13 mouse cellular contexts compared by ENCODE assay signal in genomic region chr14:31419279-31419678, GRCm38 (mm10). TPM values are rescaled to one million over a fixed set of nuclear protein-coding genes. Genes with fewer than 3 reads are reported as not detected.
DNase-seq lines count a peak whose midpoint lies in the region; ATAC-seq and TF ChIP-seq lines count a peak whose summit lies in the region.
"Had no signal": no experiment of that assay in that cellular context is flagged by ENCODE, and none has a peak within 500 bp of the region (broad histone marks: within the 10 kb centered on the region; RNA-seq: fewer than 3 reads in every experiment).

No protein-coding gene starts in this region.

- peaks cover 2% of the 10 kb centered on the region; the same call in 1 of the 2 replicates for H3K36me3 ChIP-seq in heart, embryonic 14.5 days (ENCODE audit: control insufficient read depth, insufficient read depth, low read length)
- peaks cover 12 to 81% of the 10 kb centered on the region in 2 experiments for H3K36me3 ChIP-seq in CH12.LX (replicated peaks in 1 of 2; ENCODE audit: control insufficient read depth in 1 of 2, insufficient read depth in 1 of 2, low read length in 1 of 2)
- no peaks in the 10 kb centered on the region for H3K36me3 ChIP-seq in kidney, embryonic 16.5 days (ENCODE audit: insufficient read depth, low read length)

- ATAC-seq in heart, embryonic 14.5 days (ENCODE audit: insufficient number of reproducible peaks, insufficient read depth, low FRiP score, low read depth) = no peak
- no peak for ATAC-seq in kidney, embryonic 16.5 days (ENCODE audit: low FRiP score, low TSS enrichment)

- H3K27me3 ChIP-seq in heart, embryonic 14.5 days (ENCODE audit: control insufficient read depth, insufficient read depth, low read length) = no peaks in the 10 kb centered on the region
- H3K27me3 ChIP-seq in CH12.LX (replicated peaks) = no peaks in the 10 kb centered on the region
- no peaks in the 10 kb centered on the region for H3K27me3 ChIP-seq in kidney, embryonic 16.5 days (ENCODE audit: insufficient read depth, low read length)

- H3K9ac ChIP-seq in heart, embryonic 14.5 days (ENCODE audit: low read length) = peak overlapping the region; percentile 38; the same call in 1 of the 2 replicates
- H3K9ac ChIP-seq in CH12.LX (ENCODE audit: insufficient read depth, low read depth) = peak overlapping the region; percentile 15
- no peak overlapping the region for H3K9ac ChIP-seq in kidney, embryonic 16.5 days (replicated peaks; ENCODE audit: low read length)

- dilution Hi-C loops in CH12.LX (cut with MboI; ENCODE audit: extremely low pct_ligation_motif_present, extremely low pct_unique_long_range_greater_than_20kb, low sequenced_read_pairs) = no loop called here

- intact Hi-C loops in gastrocnemius, postnatal 36 days (cut with DNase I) = no loop called here

- H3K79me2 ChIP-seq in CH12.LX (replicated peaks; ENCODE audit: control insufficient read depth, extremely low read depth, insufficient read depth, poor library complexity, severe bottlenecking) = peaks cover 72% of the 10 kb centered on the region

- in situ Hi-C loops in CH12.LX (cut with MboI; ENCODE audit: low pct_ligation_motif_present, low pct_unique_long_range_greater_than_20kb, low sequenced_read_pairs) = no loop called here

- no peak for TF ChIP-seq POLR2A in CH12.LX (IDR thresholded peaks at IDR 0.05; ENCODE audit: low read depth, low read length)

- peaks cover 64 to 90% of the 10 kb centered on the region in 2 experiments for H3K4me1 ChIP-seq in heart, embryonic 14.5 days (ENCODE audit: control insufficient read depth in 2 of 2, insufficient read depth in 2 of 2, low read length in 2 of 2)
- H3K4me1 ChIP-seq in CH12.LX (ENCODE audit: control insufficient read depth in 1 of 2, insufficient read depth in 2 of 2) = peaks cover 66 to 99% of the 10 kb centered on the region in 2 experiments
- peaks cover 66% of the 10 kb centered on the region for H3K4me1 ChIP-seq in kidney, embryonic 16.5 days (ENCODE audit: insufficient read depth, low read length)

- WGBS in heart, embryonic 14.5 days = 34% methylated on average over 4 of the region's 4 CpGs
- 42% methylated on average over 4 of the region's 4 CpGs for WGBS in kidney, embryonic 16.5 days

- H3K4me3 ChIP-seq in heart, embryonic 14.5 days (ENCODE audit: control insufficient read depth in 1 of 2, insufficient read depth in 1 of 2, low read depth in 1 of 2, low read length in 2 of 2) = no peak overlapping the region
- no peak overlapping the region for H3K4me3 ChIP-seq in CH12.LX (replicated peaks in 1 of 3; ENCODE audit: low read depth in 2 of 3, low read length in 2 of 3, poor library complexity in 1 of 3)
- H3K4me3 ChIP-seq in kidney, embryonic 16.5 days (ENCODE audit: low read length) = no peak overlapping the region
- H3K4me3 ChIP-seq: limb, embryonic 10.5 days had no signal

- TF ChIP-seq CTCF in CH12.LX (conservative IDR thresholded peaks at IDR 0.05 in 1 of 2, IDR thresholded peaks at IDR 0.05 in 1 of 2; ENCODE audit: low read depth in 2 of 2, low read length in 2 of 2) = no peak

- no peak for TF ChIP-seq EP300 in CH12.LX (IDR thresholded peaks at IDR 0.05; ENCODE audit: low read length)

- peak; percentile 22 for DNase-seq in adrenal gland, adult 2 months
- no peak for DNase-seq in adrenal gland, adult 8-10 months
- DNase-seq in heart, adult 11 months = no peak
- DNase-seq in CH12.LX (ENCODE audit: extremely low read depth) (no peak), MN1 (ENCODE audit: low spot score) (no peak)
- DNase-seq in gastrocnemius, postnatal 36 days = no peak
- DNase-seq: cerebellum, adult 18-20 months; layer of hippocampus, postnatal 36 days; right cerebral cortex, postnatal 14 days; thymus, postnatal 36 days had no signal

- 0 out of 4 replicates have a peak overlapping the region, but pooled peaks of 1 of the 2 experiments have one; percentile 24 for H3K27ac ChIP-seq in heart, embryonic 14.5 days (replicated peaks in 1 of 2; ENCODE audit: control insufficient read depth in 1 of 2, insufficient read depth in 1 of 2, low read depth in 2 of 2, low read length in 2 of 2)
- peak overlapping the region; percentile 97 for H3K27ac ChIP-seq in CH12.LX (ENCODE audit: insufficient read depth, low read depth)
- peak overlapping the region; percentile 32 for H3K27ac ChIP-seq in kidney, embryonic 16.5 days (ENCODE audit: low read length)
- H3K27ac ChIP-seq: limb, embryonic 10.5 days had no signal

- H3K4me2 ChIP-seq in heart, embryonic 14.5 days (ENCODE audit: low read length) = no peak overlapping the region
- H3K4me2 ChIP-seq in CH12.LX (ENCODE audit: insufficient read depth, low read depth, poor library complexity, severe bottlenecking) = 0 out of 2 replicates have a peak overlapping the region, but pooled peaks have one; percentile 5
- no peak overlapping the region for H3K4me2 ChIP-seq in kidney, embryonic 16.5 days (replicated peaks; ENCODE audit: low read depth, low read length)

- TF ChIP-seq RAD21 in CH12.LX (IDR thresholded peaks at IDR 0.05; ENCODE audit: low read depth, low read length) = no peak

- no peaks in the 10 kb centered on the region for H3K9me3 ChIP-seq in heart, embryonic 14.5 days (ENCODE audit: control insufficient read depth, low read length)
- H3K9me3 ChIP-seq in CH12.LX (replicated peaks; ENCODE audit: low read length) = no peaks in the 10 kb centered on the region
- H3K9me3 ChIP-seq in kidney, embryonic 16.5 days (ENCODE audit: low read length) = no peaks in the 10 kb centered on the region
- H3K9me3 ChIP-seq: limb, embryonic 10.5 days had no signal

TF ChIP-seq in CH12.LX, 34 proteins besides CTCF, POLR2A, EP300 and RAD21:
- TF ChIP-seq JUND (conservative IDR thresholded peaks at IDR 0.05; ENCODE audit: low read depth, low read length) (no peak), TBP (conservative IDR thresholded peaks at IDR 0.05; ENCODE audit: low read depth, low read length) (no peak), JUN (IDR thresholded peaks at IDR 0.05; ENCODE audit: insufficient read depth, low read depth, low read length) (no peak), MAZ (IDR thresholded peaks at IDR 0.05; ENCODE audit: low read depth, low read length) (no peak), PAX5 (IDR thresholded peaks at IDR 0.05; ENCODE audit: low read length) (no peak), MEF2A (IDR thresholded peaks at IDR 0.05; ENCODE audit: borderline replicate concordance, low read depth, low read length) (no peak), MYC (IDR thresholded peaks at IDR 0.05; ENCODE audit: low read depth, low read length) (no peak), SMC3 (IDR thresholded peaks at IDR 0.05; ENCODE audit: low read depth, low read length) (no peak), MXI1 (IDR thresholded peaks at IDR 0.05; ENCODE audit: low read depth, low read length) (no peak), SIN3A (IDR thresholded peaks at IDR 0.05; ENCODE audit: low read length) (no peak), NRF1 (IDR thresholded peaks at IDR 0.05; ENCODE audit: low read depth, low read length) (no peak), BHLHE40 (IDR thresholded peaks at IDR 0.05; ENCODE audit: low read depth, low read length) (no peak), UBTF (IDR thresholded peaks at IDR 0.05; ENCODE audit: low read depth, low read length) (no peak), ETS1 (conservative IDR thresholded peaks at IDR 0.05; ENCODE audit: low read depth, low read length) (no peak), TCF12 (IDR thresholded peaks at IDR 0.05; ENCODE audit: low read depth, low read length) (no peak), MAX (IDR thresholded peaks at IDR 0.05; ENCODE audit: low read length) (no peak), CHD2 (IDR thresholded peaks at IDR 0.05; ENCODE audit: low read length) (no peak)

RNA-seq across cellular contexts. Expression of gene Sh3bp5, which starts 16.6 kb away (rescaled TPM):
- 100 to 1,000 TPM; 111 to 164 TPM for total RNA-seq in adrenal gland, adult 2 months (2021)
- polyA plus RNA-seq in adrenal gland, adult 2 months (2012; rRNA removed) = 21.1 and 28.5 TPM in 2 replicates
- 100 to 1,000 TPM; 112 to 172 (median 115) TPM for total RNA-seq in adrenal gland, adult 8-10 months (2022)
- 13.0 and 13.5 TPM in 2 replicates for polyA plus RNA-seq in heart, embryonic 14.5 days (2014; fragmentation: Nextera tagmentation; extraction: Ambion mirVana)
- total RNA-seq in CH12.LX (2012; rRNA removed) (50.2 and 64.6 TPM in 2 replicates), CH12.LX (2014; rRNA removed) (53.0 and 57.4 TPM in 2 replicates)
- polyA plus RNA-seq in CH12.LX (2012; ENCODE audit: insufficient read length, low read depth) = 158 and 164 TPM in 2 replicates
- 34.1 and 39.0 TPM in 2 replicates for polyA plus RNA-seq in kidney, embryonic 16.5 days (2015; fragmentation: Nextera tagmentation; extraction: Ambion mirVana)
- 10 to 100 TPM; 34.5 to 44.4 TPM for total RNA-seq in gastrocnemius, postnatal 36 days (2021)
